Mouse (Mus musculus): ENCODE data around the gene Ctc1. TPM values are rescaled to one million over a fixed set of nuclear protein-coding genes. Genes with fewer than 3 reads are reported as not detected.
"Not testable (repeated sequence)": the region's sequence is repeated elsewhere in the genome, so short reads cannot be mapped to it uniquely, and the experiment has no call there.

Gene Ctc1
- 10 to 100 TPM; 60.8 to 64.7 TPM for total RNA-seq (2021)

DNA sequence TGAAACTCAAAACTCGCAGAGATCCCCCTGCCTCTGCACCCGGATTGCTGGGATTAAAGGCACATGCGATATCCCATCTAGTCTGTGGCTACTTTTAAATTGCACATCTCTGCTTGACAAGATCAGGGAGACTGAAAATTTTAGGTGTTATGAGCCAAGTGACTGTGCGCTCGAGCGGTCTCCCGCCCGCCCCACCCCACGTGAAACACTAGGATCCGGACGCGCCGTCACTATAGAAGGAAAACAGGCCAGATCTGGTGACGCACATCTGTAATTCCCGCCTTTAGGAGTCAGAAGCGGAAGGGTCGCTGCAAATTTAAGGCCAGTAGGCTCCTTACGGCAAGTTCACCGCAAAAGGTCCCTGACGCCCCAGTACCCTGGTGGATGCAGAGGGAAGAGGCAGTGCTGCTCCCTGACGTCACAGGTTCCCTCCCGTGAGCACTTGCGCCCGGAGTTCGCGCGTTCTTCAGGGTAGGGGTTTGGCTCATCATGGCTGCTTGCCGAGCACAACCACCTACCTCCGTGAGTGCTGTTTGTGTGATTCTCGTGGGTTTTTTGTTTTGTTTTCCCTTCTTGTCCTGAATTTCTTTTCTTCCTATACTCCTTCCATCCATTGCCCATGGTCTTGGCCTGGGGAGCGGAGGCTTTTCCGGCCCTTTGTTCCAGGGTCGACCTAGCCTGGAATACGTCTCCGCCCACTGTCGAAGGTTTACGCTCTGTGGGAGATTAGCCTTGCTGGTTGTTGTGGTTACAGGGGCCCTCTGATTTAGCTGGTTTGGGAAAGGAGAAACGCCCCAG is at the start of gene Ctc1:
TSS of gene Ctc1 (plus strand) at position 268 of the 798 bp plus-strand sequence.
- intact Hi-C loops (cut with DNase I): no loop called here

DNA sequence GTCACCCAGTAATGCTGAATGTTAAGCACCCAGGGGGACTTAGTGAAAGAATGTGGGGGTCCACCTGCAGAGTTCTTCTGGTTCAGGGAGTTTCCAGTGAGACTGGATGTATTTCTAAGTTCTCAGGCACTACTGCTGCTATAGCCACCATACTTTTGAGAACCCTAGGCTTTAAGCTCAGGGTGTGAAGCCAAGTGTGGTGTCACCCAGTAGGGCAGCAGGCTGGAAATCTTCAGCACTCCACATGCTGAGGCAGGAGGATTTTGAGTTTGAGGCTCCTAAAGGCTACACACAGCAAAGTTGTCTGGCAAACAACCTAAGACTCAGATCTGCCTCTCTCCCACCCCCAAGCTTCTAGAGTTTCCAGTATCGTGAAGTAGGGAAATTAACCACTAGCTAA is 49.2 kb upstream of the Ctc1 start:
- intact Hi-C loops (cut with DNase I): no loop called here
- DNase-seq: no peak

More for the DNA sequence above, at the start of gene Ctc1:
- DNase-seq: peak; percentile 92

DNA sequence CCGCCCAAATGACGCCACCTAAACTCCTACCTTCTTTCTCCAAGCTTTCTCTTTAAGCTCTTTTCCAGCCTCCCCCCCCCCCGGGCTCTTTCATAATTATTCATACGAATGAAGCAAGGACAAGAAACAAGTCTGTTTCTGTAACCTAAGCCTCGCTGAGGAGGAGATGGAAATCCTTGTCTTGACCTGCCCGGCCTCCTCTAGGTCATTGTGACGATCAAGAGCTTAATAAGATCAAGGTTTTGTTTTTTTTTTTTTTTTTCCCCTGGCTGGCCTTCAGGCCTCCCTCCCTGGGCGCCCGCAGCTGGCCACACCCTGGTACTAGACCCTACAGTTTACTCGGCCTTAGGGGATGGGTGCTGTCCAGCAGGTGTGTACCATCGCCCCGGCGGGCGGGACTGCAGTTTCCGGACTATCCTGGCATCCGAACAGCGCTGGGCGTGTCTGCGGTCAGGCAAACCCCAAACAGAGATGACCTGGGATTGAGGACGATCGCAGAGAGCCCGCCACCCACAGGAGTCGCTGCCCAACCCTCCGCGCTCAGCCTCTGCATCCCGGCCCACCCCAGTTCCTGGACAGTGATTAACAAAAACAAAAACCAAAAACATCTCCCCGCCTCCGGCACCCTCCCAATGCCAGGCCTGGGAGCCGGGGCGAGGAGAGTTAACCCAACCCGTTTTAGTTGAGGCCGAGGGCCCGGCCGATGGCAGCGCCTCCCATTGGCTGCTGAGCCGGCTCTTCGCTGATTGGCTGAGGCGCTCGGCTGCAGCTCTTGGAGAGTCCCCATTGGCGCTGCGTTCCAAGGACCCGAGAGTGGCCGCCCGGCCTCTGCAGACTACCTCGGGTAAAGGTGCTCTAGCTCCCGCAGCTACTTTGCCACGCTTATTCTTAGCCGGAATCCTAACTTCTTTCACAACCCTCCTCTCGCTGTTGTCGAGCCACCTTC is 48.1 kb upstream of the Ctc1 start, which contains the start of gene Slc25a35:
TSS of gene Slc25a35 (plus strand) at position 795 of the 946 bp plus-strand sequence.
- DNase-seq: peak; percentile 90
- intact Hi-C loops (cut with DNase I): no loop called here

DNA sequence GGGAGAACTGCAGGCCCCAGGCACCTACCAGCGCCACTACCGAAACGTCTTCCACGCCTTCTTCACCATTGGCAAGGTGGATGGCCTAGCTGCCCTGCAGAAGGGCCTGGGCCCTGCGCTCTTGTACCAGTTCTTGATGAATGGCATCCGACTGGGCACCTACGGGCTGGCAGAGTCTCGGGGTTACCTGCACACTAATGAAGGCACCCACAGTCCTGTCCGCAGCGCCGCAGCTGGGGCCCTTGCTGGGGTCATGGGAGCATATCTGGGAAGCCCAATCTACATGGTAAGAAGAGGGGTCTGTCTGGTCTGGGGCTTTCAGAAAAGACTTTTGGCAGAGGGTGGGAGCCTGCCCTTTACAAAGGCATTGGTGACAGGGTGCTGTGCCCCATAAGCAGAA is 47.0 kb upstream of the Ctc1 start:
- intact Hi-C loops (cut with DNase I): no loop called here
- no peak for DNase-seq

DNA sequence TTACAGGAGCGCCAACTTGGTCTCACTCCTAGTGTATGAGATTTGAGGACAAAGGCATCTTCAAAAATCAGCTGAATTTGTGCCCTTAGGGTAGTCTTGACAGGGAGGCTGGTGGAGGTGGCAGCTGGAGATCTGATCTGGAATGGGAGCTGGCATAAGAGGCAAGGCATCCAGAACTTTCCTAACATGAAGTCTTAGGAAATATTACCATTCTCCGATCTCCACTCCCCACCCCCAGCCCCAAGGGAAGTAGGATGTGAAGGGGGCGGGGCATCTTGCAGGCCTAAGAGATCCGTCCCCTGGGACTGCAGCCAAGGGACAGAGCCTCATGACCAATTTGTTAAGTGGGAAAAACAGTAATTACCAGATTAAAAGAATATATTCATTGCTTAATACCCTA is 45.5 kb upstream of the Ctc1 start:
- DNase-seq: no peak
- intact Hi-C loops (cut with DNase I): no loop called here

DNA sequence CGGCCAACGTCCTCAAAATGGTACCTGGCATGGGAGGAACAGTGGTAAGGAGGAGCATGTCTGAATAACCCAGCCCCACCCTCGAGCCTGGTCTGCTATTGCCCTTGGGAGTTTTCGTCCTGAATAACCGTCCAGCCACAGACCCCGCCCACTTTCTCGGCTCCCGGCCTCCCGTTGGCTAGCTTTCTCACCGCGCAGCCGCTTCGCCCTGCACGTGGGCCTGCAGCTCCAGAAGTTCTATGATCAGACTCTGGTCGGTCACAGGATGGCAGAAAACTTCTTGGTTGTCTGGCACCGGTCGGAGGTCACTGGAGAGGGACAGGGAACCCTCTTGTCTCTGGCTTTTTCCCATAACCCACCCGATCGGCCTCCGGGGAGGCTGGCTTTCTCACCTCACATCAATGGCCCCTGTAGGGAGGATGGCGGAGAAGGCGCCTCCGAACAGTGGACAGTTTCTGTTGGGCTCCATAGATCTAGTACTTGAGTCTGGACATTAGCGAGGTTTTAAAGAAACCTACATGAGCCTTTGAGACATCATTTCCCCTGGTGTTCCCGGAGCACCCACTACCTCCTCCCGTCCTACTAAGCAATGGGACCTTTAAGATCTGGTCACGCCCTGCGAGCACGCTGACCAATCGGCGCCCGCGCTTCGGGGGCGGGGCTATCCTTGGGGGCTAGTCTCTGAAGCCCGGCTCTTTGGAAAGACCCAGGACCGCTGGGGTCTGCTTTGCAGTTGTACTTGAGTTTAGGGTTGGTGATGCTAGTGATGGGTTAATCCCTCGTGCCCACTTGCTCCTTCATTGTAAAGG is 42.3 kb upstream of the Ctc1 start:
- peak; percentile 88 for DNase-seq
- intact Hi-C loops (cut with DNase I): not testable (repeated sequence)

DNA sequence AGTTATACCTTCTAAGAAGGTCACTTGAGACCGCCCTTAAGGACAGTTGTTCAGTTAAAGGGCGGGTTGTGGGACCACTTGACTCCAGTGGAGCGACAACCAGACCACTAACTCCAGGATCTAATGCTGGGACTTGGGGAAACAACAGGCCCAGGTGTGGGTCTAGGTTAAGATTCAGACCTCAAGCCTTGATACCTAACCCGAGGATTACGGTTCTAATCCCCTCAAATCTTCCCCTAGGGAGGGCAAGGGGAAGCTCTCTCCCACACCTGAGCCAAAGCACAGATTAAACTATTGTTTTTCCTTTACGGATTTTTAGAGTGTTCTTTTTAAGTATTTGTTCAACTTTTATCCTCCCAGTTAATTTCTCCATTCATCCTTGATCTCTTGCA is 41.7 kb upstream of the Ctc1 start:
- no peak for DNase-seq
- intact Hi-C loops (cut with DNase I): no loop called here

DNA sequence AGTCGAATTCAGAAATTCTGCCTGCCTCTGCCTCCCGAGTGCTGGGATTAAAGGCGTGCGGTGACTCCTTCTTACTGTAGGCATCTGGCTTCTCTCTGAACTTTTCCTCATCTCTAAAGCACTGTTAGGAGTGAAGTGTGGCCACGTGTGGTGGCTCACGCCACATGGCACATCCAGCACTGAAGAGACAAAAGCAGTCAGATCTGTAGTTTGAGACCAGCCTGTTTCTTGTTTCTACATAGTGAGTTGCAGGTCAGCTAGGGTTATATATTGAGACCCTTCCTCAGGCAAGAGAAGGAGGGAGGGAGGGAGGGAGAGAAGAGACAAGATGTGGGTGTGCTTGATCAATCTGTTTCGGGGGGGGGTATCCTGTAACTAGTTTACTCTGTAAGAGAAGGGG is 40.6 kb upstream of the Ctc1 start, which contains the start of gene Rangrf:
TSS of gene Rangrf (minus strand) at position 101 of the 400 bp plus-strand sequence.
- intact Hi-C loops (cut with DNase I): no loop called here
- DNase-seq: no peak

DNA sequence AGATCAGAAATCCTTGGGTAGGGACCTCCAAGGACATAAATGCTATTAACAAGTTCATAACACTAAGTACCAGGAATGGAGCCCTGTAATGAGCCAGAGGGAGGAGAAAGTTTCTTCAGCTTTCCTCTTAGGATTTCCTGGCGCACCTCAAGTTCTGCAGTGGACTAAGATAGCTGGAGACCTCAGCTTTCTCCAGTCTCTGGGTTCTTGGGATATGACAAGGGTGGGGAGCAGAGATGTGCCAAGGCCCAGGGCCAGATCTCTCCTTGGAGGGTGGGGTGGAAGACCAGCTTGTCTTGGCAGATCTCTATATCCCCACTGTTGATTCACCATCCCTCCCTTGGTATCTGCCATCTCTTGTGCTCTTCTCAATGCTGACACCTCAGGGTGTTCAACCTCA is 40.1 kb upstream of the Ctc1 start:
- DNase-seq: no peak
- intact Hi-C loops (cut with DNase I): no loop called here

DNA sequence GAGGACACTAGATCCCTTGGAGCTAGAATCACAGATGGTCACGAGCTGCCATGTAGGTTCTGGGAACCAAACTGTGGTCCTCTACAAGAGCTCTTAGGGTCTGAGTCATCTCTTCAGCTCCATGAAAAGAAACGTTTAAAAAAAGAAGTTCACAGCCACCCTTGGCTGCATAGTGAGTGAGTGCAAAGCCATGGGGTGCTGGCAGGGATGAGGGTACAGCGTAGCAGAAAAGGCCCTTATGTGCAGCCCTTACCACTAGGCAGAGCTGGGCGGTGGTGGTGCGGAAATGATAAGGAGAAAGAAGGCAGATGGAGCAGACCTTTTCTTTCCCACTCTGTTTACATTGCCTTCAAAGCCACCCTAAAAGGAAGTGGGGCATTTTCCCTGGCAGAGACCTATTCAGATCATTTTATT is 36.4 kb upstream of the Ctc1 start:
- DNase-seq: no peak
- intact Hi-C loops (cut with DNase I): no loop called here

DNA sequence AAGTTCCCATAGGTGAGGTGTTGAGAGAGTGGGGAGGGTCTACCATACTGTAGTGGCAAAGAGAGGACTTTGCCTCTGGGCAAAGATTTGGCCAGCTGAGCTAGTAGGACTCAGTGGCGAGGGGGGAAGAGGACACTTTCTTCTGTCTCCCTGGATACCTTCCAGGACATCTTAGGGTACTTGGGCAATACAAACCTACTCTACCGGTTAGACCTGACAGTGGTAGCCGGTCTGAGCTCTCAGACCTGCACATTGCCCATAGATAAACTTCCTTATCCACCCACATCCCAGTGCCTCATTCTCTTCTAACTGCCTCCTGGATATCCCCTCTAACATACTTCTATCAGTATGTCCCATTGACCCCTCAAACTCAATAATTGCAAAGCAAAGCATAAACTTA is 34.8 kb upstream of the Ctc1 start:
- DNase-seq: no peak
- intact Hi-C loops (cut with DNase I): loop anchor here (5.0 kb wide), 1 partner anchor 79 kb away; the partner anchor contains the start of gene Rpl26

DNA sequence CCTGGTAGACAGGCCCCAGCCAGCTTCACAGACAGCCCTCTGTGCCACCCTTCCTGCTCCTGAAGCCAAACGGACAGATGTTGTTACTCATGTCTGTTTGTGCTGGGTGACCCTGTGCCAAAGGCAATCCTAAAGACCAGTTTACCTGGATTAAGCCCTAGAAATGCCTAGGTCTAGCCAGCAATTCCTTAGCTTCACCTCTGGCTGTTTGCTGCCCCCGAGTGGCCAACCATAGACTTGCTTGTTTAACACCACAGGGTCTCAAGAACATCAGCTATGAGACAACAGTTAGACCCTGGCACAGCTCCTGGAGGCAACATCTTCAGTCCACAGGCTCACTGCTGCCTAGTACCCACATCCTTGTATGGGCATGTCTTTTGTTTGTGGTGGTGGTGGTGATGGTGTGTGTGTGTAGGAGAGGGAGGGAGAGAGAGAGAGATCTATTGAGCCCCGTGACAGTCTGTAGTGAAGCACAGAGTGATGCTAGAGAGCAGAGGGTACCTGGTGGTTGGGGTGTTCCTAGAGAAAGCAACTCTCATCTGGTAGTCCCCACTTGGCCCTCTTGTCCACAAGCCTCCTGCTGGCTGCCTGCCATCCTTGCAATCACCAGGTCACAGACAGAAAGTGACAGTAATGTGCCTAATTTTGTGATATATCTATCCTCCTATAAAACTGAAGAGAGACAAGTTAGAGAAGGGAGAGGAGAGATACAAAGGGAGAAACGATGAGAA is 32.9 kb upstream of the Ctc1 start:
- DNase-seq: peak; percentile 83
- intact Hi-C loops (cut with DNase I): loop anchor here (5.0 kb wide), 1 partner anchor 81 kb away; the partner anchor contains the start of gene Rpl26

DNA sequence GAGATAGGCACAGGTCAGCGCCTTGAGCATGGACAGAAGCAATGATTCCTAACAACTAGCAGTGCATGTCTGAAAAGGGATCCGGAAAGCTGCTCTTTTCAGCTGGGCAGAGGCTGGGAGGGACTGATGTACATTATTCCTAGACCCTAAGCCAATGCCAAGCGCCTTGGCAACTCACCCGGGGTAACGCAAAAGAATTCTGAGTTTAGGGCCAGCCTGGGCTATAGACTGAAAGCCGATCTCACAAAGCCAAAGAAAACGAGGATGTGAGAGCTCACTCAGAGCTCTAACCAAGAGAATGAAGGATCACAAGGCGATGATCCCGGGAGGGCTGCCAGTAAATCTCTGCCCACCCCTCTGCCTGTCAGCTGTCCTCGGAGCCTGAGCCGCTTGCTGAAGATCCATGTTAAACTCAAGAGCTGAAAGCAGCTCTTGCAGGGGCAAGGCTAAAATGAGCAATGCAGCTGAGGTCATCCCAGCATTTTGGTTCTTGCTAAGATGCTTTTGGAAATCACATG is 28.3 kb upstream of the Ctc1 start:
- intact Hi-C loops (cut with DNase I): no loop called here
- peak; percentile 33 for DNase-seq

DNA sequence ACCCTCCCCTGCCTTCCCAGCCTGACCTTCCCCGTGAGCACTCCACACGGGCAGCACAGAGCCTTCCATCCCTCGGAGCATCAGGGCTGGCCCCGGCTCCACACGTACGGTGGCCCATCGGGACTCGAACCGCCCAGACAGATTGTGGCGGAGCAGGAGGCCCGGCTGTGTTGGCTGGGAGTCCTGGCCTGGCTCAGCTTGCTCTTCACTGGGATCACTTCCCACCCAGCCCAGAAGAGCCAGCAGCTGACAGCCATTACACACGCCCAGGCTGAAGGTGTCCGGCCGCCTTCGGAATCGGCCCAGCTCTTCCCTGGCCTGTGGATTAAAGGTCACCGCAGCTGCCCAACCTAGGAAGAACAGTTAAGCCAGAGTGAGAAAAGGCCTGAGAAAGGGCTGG is 27.4 kb upstream of the Ctc1 start:
- intact Hi-C loops (cut with DNase I): no loop called here
- DNase-seq: peak; percentile 45

DNA sequence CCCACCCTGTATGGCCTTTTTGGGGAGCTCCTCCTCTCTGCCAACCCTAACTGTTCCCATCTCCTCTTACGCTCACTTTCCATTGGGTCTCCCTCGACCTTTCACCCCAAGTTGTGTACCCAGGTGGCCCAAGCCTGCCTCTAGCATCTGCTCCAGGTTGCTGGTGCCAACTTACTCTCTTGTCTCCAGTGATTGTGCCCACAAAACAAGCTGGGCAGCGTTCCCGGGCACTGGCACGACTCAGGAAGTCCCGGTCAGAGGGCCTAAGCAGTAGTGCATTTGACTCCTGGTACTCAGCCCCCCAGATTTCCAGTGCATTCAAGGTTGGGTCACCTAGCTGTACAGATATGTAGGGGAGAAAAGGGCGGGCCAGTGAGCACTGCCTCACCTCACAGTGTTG is 22.6 kb upstream of the Ctc1 start:
- intact Hi-C loops (cut with DNase I): no loop called here
- DNase-seq: peak; percentile 78

DNA sequence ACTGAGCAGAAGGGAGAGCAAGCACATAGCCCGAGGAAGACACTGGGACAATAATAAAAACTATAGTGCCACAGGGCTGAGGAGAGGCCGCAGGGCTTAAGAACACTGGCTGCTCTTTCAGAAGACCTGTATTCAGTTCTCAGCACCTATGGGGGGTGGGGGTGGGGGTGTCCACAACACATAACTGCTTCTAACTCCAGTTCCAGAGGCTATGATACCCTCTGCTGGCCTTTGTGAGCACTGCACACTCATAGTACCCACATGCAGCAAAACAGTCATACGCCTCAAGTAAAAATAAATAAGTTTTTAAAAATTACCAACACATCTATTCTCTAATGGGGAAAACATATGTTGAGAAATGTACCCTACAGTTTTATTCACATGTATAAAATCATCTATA is 21.3 kb upstream of the Ctc1 start:
- intact Hi-C loops (cut with DNase I): no loop called here
- DNase-seq: no peak

DNA sequence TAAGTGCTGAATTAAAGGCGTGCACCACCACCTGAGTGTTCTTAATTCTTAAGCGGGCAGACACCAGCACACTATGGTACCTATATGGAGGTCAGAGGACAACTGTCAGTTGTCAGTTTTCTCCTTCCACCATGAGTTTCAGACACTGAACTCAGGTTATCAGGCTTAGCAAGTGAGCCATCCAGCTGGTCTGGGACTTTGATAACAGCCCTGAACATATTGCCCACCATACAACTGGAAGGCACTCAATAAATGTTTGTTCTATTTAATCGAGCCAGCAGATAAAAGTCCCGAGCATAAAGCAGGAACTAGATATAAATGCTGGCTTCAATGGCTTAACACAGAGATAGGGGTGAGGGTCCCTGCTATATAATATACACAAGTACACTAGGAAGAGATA is 18.6 kb upstream of the Ctc1 start:
- no peak for DNase-seq
- intact Hi-C loops (cut with DNase I): no loop called here

DNA sequence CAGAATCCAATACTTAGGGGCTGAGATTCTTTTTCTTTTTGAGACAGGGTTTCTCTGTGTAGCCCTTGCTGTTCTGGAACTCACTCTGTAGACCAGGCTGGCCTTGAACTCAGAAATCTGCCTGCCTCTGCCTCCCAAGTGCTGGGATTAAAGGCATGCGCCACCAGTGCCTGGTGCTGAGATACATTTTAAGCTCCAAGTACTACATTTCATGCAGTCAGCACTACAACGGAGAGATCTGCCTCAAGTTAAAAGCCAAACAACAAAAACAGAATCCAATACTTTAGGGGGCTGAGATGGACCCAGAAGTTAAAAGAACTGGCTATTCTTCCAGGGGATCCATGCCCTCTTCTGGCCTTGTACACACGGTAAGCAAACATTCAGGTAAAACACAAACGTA is 12.9 kb upstream of the Ctc1 start:
- DNase-seq; intact Hi-C loops (cut with DNase I): not testable (repeated sequence)

DNA sequence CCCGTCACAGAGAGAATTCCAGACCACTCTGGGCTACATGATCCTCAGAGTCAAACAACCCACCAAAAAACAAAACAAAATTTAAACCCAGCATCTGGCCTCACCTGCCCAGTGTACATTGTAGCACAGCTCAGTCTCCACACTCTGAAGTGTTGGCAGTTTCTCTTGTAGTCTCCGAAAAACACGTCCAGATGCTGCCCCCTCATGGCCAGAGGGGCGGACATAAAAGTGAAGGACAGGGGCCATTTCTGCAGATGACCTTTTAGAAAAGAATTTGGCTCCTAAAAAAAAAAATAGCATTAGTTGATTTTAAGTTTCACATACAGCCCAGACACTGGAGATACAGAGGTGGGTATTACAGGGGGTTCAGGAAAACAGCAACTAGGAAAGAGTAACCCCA is 12.1 kb upstream of the Ctc1 start:
- intact Hi-C loops (cut with DNase I): no loop called here
- DNase-seq: no peak

DNA sequence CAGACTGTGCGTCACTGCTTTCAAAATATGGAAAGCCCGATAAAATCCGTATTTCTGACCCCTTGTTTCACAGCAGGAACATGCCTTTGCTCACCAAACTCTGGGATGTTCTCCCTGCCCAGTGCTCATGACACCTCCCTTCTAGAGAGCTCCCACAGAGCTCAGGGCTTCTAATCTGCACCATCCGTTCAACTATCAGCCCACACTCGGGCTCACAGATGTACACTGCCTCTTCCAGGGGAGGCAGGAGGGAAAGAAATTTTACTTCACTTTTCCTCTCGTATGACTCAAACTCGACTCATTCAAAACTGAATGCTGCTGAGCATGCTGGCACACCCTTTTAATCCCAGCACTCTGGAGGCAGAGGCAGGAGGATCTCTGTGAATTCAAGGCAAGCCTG is 10.5 kb upstream of the Ctc1 start:
- no peak for DNase-seq
- intact Hi-C loops (cut with DNase I): no loop called here

Measured in left cerebral cortex, postnatal 4 days (tissue).